Mouse (Mus musculus) kidney, adult 18-20 months (tissue): ENCODE measurements at regions not wholly inside any gene's neighbourhood (a gene's known extent, or its start where the extent isn't known, plus 50 kb on each side); places are given as distances from the start of the nearest gene placed in this dataset.
"Not testable (repeated sequence)": the region's sequence is repeated elsewhere in the genome, so short reads cannot be mapped to it uniquely, and the experiment has no call there.

Source experiments
- DNase-seq: peaks from one replicate; pipeline ENCODE4 v3.0.0; 2021

GRCm38 (mm10) chr6:100423636-100424035 lies 136.4 kb upstream of the Rybp start:
- DNase-seq, result no peak

- no peak for DNase-seq
Observed at GRCm38 (mm10) chr6:100422603-100423002, 135.3 kb upstream of the Rybp start.

DNA sequence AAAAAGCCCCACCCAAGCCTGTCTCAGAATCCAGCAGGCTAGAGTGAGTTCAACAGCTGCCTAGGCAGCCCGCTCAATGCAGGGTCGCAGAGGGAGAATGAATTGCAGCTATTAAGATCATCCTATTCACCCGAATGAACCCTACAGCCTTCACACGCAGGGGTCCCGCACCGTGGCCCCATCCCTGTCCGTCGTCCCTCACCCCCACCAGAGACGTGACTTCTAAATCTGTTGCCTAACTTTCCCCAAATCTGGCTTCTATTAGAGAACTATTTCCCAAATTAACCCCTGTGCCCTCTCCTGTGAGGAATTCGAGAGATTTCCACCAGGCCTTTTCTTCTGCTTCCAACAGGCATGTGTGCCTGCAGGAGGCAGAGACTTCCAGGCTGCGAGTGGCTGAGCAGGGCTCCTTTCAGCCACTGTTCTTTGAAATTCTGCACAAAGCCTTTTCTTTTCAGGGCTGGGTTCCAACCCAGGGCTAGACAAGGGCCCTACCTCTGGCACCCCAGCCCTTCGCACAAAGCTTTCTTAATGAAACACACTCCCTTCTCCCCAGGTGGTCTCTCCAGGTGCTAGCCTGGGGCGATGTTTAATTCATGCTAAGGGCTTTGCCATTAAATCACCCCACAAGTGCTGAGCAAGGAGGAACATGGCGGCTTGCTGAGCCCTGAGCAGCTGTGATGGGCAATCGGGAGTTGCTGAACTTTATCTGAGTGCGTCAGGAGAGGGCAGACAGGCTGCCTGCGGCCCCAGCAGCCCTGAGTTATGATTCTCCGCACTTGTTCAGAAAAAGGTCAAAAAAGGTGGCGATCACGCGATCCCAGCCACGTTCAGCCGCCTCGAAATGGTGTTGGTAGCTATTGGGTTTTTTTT lies 134.7 kb upstream of the Rybp start:
- DNase-seq, result no peak

DNA sequence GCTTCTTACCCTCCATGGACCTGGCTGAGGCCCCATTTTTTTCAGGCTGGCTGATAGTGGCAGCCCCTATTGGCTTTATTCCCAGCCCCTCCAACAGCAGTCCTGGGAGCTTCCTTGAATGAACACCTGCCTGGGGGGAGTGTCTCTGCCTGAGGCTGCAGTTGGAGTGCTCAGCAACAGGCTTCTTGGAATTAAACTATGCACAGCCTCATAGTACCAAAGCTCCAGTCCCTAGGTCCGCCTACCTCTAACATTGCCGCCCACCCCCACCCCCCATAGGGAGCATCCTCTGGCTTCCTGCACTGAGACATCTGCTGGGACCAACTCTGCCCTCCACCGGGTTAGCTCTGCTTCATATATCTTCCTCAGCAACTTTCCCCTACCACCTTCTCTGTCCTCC lies 133.3 kb upstream of the Rybp start:
- no peak for DNase-seq

- DNase-seq, result no peak
Observed at GRCm38 (mm10) chr6:100419782-100420540, 132.7 kb upstream of the Rybp start.

DNA sequence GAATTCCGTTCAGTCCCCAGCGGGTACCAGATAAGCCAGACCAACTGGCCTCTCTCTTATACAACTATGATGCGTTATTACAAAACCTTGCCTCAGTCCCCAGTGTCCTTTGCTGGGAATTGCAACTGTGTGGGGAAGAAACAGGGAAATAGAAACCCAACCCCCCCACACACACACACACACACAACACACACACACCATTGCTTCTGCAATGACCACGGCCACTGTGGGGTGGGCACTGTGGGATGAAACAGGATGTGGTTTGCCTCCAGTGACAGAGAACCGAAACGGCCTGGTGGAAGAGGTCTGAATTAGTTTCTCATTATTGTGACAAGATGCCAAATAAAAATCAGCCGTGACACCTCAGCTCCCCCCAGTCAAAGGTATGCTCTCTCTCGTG lies 128.8 kb upstream of the Rybp start:
- no peak for DNase-seq

- no peak for DNase-seq
Observed at GRCm38 (mm10) chr6:100415514-100415913, 128.2 kb upstream of the Rybp start.

DNA sequence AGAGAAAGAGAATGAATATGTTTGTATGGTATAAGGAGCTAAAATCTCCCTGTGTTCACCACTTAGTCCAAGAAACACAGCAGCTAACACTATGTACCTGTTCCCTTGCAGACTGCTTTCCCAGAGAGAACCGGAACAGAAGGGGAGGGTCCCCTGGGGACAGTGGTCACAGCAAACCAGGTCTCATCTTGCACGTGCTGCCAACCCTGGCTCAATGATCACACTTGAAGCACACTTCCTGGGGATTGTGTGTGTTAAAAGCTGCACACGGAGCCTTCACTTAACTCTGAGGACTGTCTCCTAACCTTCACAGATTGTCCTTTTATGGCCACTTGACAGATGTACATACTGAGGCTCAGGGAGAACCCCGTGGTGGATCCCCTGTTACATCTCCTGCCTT lies 127.6 kb upstream of the Rybp start:
- no peak for DNase-seq

GRCm38 (mm10) chr6:100412486-100412885 lies 125.2 kb upstream of the Rybp start:
- DNase-seq, result no peak

- DNase-seq, result no peak
Observed at GRCm38 (mm10) chr6:100411968-100412367, 124.7 kb upstream of the Rybp start.

- no peak for DNase-seq
Observed at GRCm38 (mm10) chr6:100410067-100410631, 122.9 kb upstream of the Rybp start.

GRCm38 (mm10) chr6:100408826-100409225 lies 121.5 kb upstream of the Rybp start:
- no peak for DNase-seq

GRCm38 (mm10) chr6:100406504-100406903 lies 119.2 kb upstream of the Rybp start:
- no peak for DNase-seq

- no peak for DNase-seq
Observed at GRCm38 (mm10) chr6:100404161-100404560, 116.9 kb upstream of the Rybp start.

DNA sequence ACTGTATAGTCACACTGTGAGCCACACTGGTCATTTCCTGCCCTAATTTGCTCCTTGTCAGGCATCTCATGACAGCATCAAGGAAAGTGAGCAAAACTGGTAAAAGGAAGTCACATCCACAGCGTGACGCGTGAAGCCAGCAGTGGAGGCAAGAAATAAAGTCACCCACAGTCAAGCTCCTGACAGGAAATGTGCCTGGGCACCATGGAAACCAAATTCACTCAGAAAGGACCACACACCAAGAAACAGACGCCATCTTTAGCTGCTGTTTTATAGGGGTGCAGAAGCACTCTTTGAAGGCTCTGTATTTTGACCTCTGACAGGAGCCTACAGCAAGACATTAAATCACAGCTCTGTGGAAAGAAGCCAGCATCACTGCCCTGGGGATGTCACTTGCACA lies 115.4 kb upstream of the Rybp start:
- DNase-seq, result no peak

GRCm38 (mm10) chr6:100401728-100402127 lies 114.4 kb upstream of the Rybp start:
- no peak for DNase-seq

GRCm38 (mm10) chr6:100399387-100399786 lies 112.1 kb upstream of the Rybp start:
- not testable (repeated sequence) for DNase-seq

GRCm38 (mm10) chr6:100396311-100397200 lies 109.3 kb upstream of the Rybp start:
- DNase-seq, result no peak

- no peak for DNase-seq
Observed at GRCm38 (mm10) chr6:100390258-100390910, 103.1 kb upstream of the Rybp start.

GRCm38 (mm10) chr6:100387042-100387441 lies 99.8 kb upstream of the Rybp start:
- DNase-seq, result no peak

GRCm38 (mm10) chr6:100385640-100386039 lies 98.4 kb upstream of the Rybp start:
- no peak for DNase-seq

- no peak for DNase-seq
Observed at GRCm38 (mm10) chr6:100381046-100381445, 93.8 kb upstream of the Rybp start.
